Mouse (Mus musculus): ENCODE measurements at regions not wholly inside any gene's neighbourhood (a gene's known extent, or its start where the extent isn't known, plus 50 kb on each side); places are given as distances from the start of the nearest gene placed in this dataset.

GRCm38 (mm10) chr16:77892731-77893130 is 290.8 kb upstream of the Gm11146 start:
- no peaks in the 10 kb centered on the region for H3K4me1 ChIP-seq (replicated peaks)
- H3K27ac ChIP-seq: no peak overlapping the region
- WGBS: 77% methylated on average over 2 of the region's 2 CpGs

GRCm38 (mm10) chr16:77889348-77889747 is 287.5 kb upstream of the Gm11146 start:
- no peaks in the 10 kb centered on the region for H3K36me3 ChIP-seq
- no peak overlapping the region for H3K27ac ChIP-seq
- H3K9ac ChIP-seq: no peak overlapping the region
- 85% methylated on average over 11 of the region's 11 CpGs for WGBS
- no peak overlapping the region for H3K4me2 ChIP-seq
- no peaks in the 10 kb centered on the region for H3K27me3 ChIP-seq
- no peak overlapping the region for H3K4me3 ChIP-seq
- ATAC-seq (replicated peaks; ENCODE audit: insufficient number of reproducible peaks, insufficient read depth, low FRiP score, low read depth): no peak
- no peaks in the 10 kb centered on the region for H3K4me1 ChIP-seq (replicated peaks)
- H3K9me3 ChIP-seq (replicated peaks): no peaks in the 10 kb centered on the region

More at GRCm38 (mm10) chr16:77892731-77893130, 290.8 kb upstream of the Gm11146 start:
- no peak for ATAC-seq (replicated peaks; ENCODE audit: insufficient number of reproducible peaks, insufficient read depth, low FRiP score, low read depth)
- no peaks in the 10 kb centered on the region for H3K27me3 ChIP-seq
- no peak overlapping the region for H3K9ac ChIP-seq
- no peak overlapping the region for H3K4me2 ChIP-seq
- H3K36me3 ChIP-seq: no peaks in the 10 kb centered on the region
- no peak overlapping the region for H3K4me3 ChIP-seq
- no peaks in the 10 kb centered on the region for H3K9me3 ChIP-seq (replicated peaks)

- no peak overlapping the region for H3K27ac ChIP-seq
- H3K9ac ChIP-seq: no peak overlapping the region
- ATAC-seq (replicated peaks; ENCODE audit: insufficient number of reproducible peaks, insufficient read depth, low FRiP score, low read depth): no peak
- H3K9me3 ChIP-seq (replicated peaks): no peaks in the 10 kb centered on the region
- H3K4me2 ChIP-seq: no peak overlapping the region
- no peaks in the 10 kb centered on the region for H3K36me3 ChIP-seq
- no peaks in the 10 kb centered on the region for H3K27me3 ChIP-seq
- WGBS: 69% methylated on average over 15 of the region's 15 CpGs
- H3K4me3 ChIP-seq: no peak overlapping the region
- no peaks in the 10 kb centered on the region for H3K4me1 ChIP-seq (replicated peaks)
These were observed 283.3 kb upstream of the Gm11146 start for GRCm38 (mm10) chr16:77885060-77885679.

GRCm38 (mm10) chr16:77884495-77884894 is 282.6 kb upstream of the Gm11146 start:
- 89% methylated on average over 9 of the region's 9 CpGs for WGBS
- Histone ChIP-seq H3K27ac (no peak overlapping the region), H3K4me2 (no peak overlapping the region)

GRCm38 (mm10) chr16:77877006-77877405 is 275.1 kb upstream of the Gm11146 start:
- Histone ChIP-seq H3K27me3 (no peaks in the 10 kb centered on the region), H3K27ac (no peak overlapping the region), H3K36me3 (no peaks in the 10 kb centered on the region), H3K4me1 (replicated peaks) (no peaks in the 10 kb centered on the region), H3K4me2 (no peak overlapping the region), H3K9ac (no peak overlapping the region), H3K9me3 (replicated peaks) (no peaks in the 10 kb centered on the region), H3K4me3 (no peak overlapping the region)
- WGBS: 83% methylated on average over 1 of the region's 1 CpGs
- ATAC-seq (replicated peaks; ENCODE audit: insufficient number of reproducible peaks, insufficient read depth, low FRiP score, low read depth): no peak

More at GRCm38 (mm10) chr16:77884495-77884894, 282.6 kb upstream of the Gm11146 start:
- no peaks in the 10 kb centered on the region for H3K9me3 ChIP-seq (replicated peaks)
- H3K27me3 ChIP-seq: no peaks in the 10 kb centered on the region
- H3K36me3 ChIP-seq: no peaks in the 10 kb centered on the region
- H3K9ac ChIP-seq: no peak overlapping the region
- ATAC-seq (replicated peaks; ENCODE audit: insufficient number of reproducible peaks, insufficient read depth, low FRiP score, low read depth): no peak
- H3K4me3 ChIP-seq: no peak overlapping the region
- H3K4me1 ChIP-seq (replicated peaks): no peaks in the 10 kb centered on the region

- Histone ChIP-seq H3K27ac (no peak overlapping the region), H3K4me2 (no peak overlapping the region), H3K9me3 (replicated peaks) (no peaks in the 10 kb centered on the region), H3K4me3 (no peak overlapping the region), H3K27me3 (no peaks in the 10 kb centered on the region), H3K36me3 (no peaks in the 10 kb centered on the region), H3K9ac (no peak overlapping the region), H3K4me1 (replicated peaks) (no peaks in the 10 kb centered on the region)
- WGBS: 71% methylated on average over 5 of the region's 5 CpGs
- ATAC-seq (replicated peaks; ENCODE audit: insufficient number of reproducible peaks, insufficient read depth, low FRiP score, low read depth): no peak
These were observed 261.4 kb upstream of the Gm11146 start for GRCm38 (mm10) chr16:77863246-77863645.

- no peaks in the 10 kb centered on the region for H3K4me1 ChIP-seq (replicated peaks)
- H3K4me2 ChIP-seq: no peak overlapping the region
- WGBS: 83% methylated on average over 6 of the region's 6 CpGs
- H3K27me3 ChIP-seq: no peaks in the 10 kb centered on the region
- H3K27ac ChIP-seq: no peak overlapping the region
- no peak overlapping the region for H3K9ac ChIP-seq
- no peak overlapping the region for H3K4me3 ChIP-seq
- H3K9me3 ChIP-seq (replicated peaks): no peaks in the 10 kb centered on the region
- ATAC-seq (replicated peaks; ENCODE audit: insufficient number of reproducible peaks, insufficient read depth, low FRiP score, low read depth): no peak
- H3K36me3 ChIP-seq: no peaks in the 10 kb centered on the region
These were observed 250.3 kb upstream of the Gm11146 start for GRCm38 (mm10) chr16:77852066-77852781.

- H3K36me3 ChIP-seq: no peaks in the 10 kb centered on the region
- H3K27ac ChIP-seq: no peak overlapping the region
- WGBS: 78% methylated on average over 13 of the region's 13 CpGs
- ATAC-seq (replicated peaks; ENCODE audit: insufficient number of reproducible peaks, insufficient read depth, low FRiP score, low read depth): no peak
- no peak overlapping the region for H3K4me2 ChIP-seq
- H3K4me3 ChIP-seq: no peak overlapping the region
- H3K9ac ChIP-seq: no peak overlapping the region
- H3K27me3 ChIP-seq: no peaks in the 10 kb centered on the region
- H3K4me1 ChIP-seq (replicated peaks): no peaks in the 10 kb centered on the region
- H3K9me3 ChIP-seq (replicated peaks): no peaks in the 10 kb centered on the region
These were observed 249.5 kb upstream of the Gm11146 start for GRCm38 (mm10) chr16:77851206-77852065.

GRCm38 (mm10) chr16:77835767-77836166 is 233.9 kb upstream of the Gm11146 start:
- H3K4me2 ChIP-seq: no peak overlapping the region

GRCm38 (mm10) chr16:77827322-77828117 is 225.6 kb upstream of the Gm11146 start:
- no peak overlapping the region for H3K4me3 ChIP-seq
- peak; percentile 69 for ATAC-seq (replicated peaks; ENCODE audit: insufficient number of reproducible peaks, insufficient read depth, low FRiP score, low read depth)
- H3K27ac ChIP-seq: peak overlapping the region; percentile 36; the same call in 1 of the 2 replicates
- no peaks in the 10 kb centered on the region for H3K9me3 ChIP-seq (replicated peaks)
- no peak overlapping the region for H3K4me2 ChIP-seq
- no peaks in the 10 kb centered on the region for H3K27me3 ChIP-seq
- WGBS: 46% methylated on average over 4 of the region's 4 CpGs
- H3K4me1 ChIP-seq (replicated peaks): no peaks in the 10 kb centered on the region; the same call in 1 of the 2 replicates
- no peaks in the 10 kb centered on the region for H3K36me3 ChIP-seq
- no peak overlapping the region for H3K9ac ChIP-seq

More at GRCm38 (mm10) chr16:77835767-77836166, 233.9 kb upstream of the Gm11146 start:
- no peaks in the 10 kb centered on the region for H3K27me3 ChIP-seq
- H3K4me3 ChIP-seq: no peak overlapping the region
- H3K9me3 ChIP-seq (replicated peaks): no peaks in the 10 kb centered on the region
- H3K36me3 ChIP-seq: no peaks in the 10 kb centered on the region
- H3K9ac ChIP-seq: no peak overlapping the region
- H3K4me1 ChIP-seq (replicated peaks): no peaks in the 10 kb centered on the region
- H3K27ac ChIP-seq: no peak overlapping the region
- no peak for ATAC-seq (replicated peaks; ENCODE audit: insufficient number of reproducible peaks, insufficient read depth, low FRiP score, low read depth)
- WGBS: 70% methylated on average over 2 of the region's 2 CpGs

- Histone ChIP-seq H3K27me3 (no peaks in the 10 kb centered on the region), H3K4me2 (no peak overlapping the region), H3K9me3 (replicated peaks) (no peaks in the 10 kb centered on the region), H3K9ac (no peak overlapping the region), H3K27ac (no peak overlapping the region), H3K4me1 (replicated peaks) (no peaks in the 10 kb centered on the region; the same call in 1 of the 2 replicates), H3K36me3 (no peaks in the 10 kb centered on the region), H3K4me3 (no peak overlapping the region)
- ATAC-seq (replicated peaks; ENCODE audit: insufficient number of reproducible peaks, insufficient read depth, low FRiP score, low read depth): no peak; the same call in 1 of the 2 replicates
- 47% methylated on average over 5 of the region's 5 CpGs for WGBS
These were observed 197.8 kb upstream of the Gm11146 start for GRCm38 (mm10) chr16:77799709-77800108.

Measured in heart, embryonic 15.5 days (tissue).